Mouse (Mus musculus) forebrain, embryonic 11.5 days (tissue): ENCODE measurements around the gene Fam78a. TPM values are rescaled to one million over a fixed set of nuclear protein-coding genes. Genes with fewer than 3 reads are reported as not detected.

Source experiments
- ATAC-seq: fragments of 200-750 bp; cut with Nextera tagmentation; replicated peaks from 2 replicates; pipeline ENCODE4 v1.8.0; 2017; ENCODE audit warnings: moderate TSS enrichment; ENCODE audit not compliant: low FRiP score
- DNase-seq: peaks from one replicate; pipeline ENCODE4 v3.0.0-alpha.2; 2017; ENCODE audit warnings: low spot score
- H3K27ac ChIP-seq: fragments of 300-500 bp; sonication (generic); 2 replicates; pipeline ENCODE4 v1.5.1; 2014; ENCODE audit warnings: low read depth, low read length
- H3K27me3 ChIP-seq: fragments of 300-500 bp; sonication (generic); 2 replicates; pipeline ENCODE4 v1.6.1; 2014; ENCODE audit warnings: mild to moderate bottlenecking, low read length, mixed read lengths; ENCODE audit not compliant: control insufficient read depth, insufficient read depth
- H3K36me3 ChIP-seq: fragments of 300-500 bp; sonication (generic); 2 replicates; pipeline ENCODE4 v1.6.1; 2014; ENCODE audit warnings: mild to moderate bottlenecking, low read length, moderate library complexity, mixed read lengths; ENCODE audit not compliant: control insufficient read depth, insufficient read depth
- H3K4me1 ChIP-seq: fragments of 300-500 bp; sonication (generic); replicated peaks from 2 replicates; pipeline ENCODE4 v1.6.1; 2014; ENCODE audit warnings: low read length, mixed read lengths; ENCODE audit not compliant: control insufficient read depth, insufficient read depth
- H3K4me2 ChIP-seq: fragments of 300-500 bp; sonication (generic); 2 replicates; pipeline ENCODE4 v1.6.1; 2014; ENCODE audit warnings: low read depth, mild to moderate bottlenecking, low read length, moderate library complexity, mixed read lengths; ENCODE audit not compliant: severe bottlenecking
- H3K4me3 ChIP-seq: fragments of 300-500 bp; sonication (generic); 2 replicates; pipeline ENCODE4 v1.5.1; 2014; ENCODE audit warnings: low read depth, low read length
- H3K9ac ChIP-seq: fragments of 300-500 bp; sonication (generic); 2 replicates; pipeline ENCODE4 v1.6.1; 2014; ENCODE audit warnings: low read length
- H3K9me3 ChIP-seq: fragments of 300-500 bp; sonication (generic); 2 replicates; pipeline ENCODE4 v1.6.1; 2016; ENCODE audit warnings: low read length, mixed read lengths; ENCODE audit not compliant: control insufficient read depth
- WGBS: fragments of 180-500 bp; shearing (Covaris S2); extraction: QIAGEN DNeasy Blood & Tissue Kit; methylation state at CpG from one replicate; pipeline ENCODE4 v1.1.7; 2014; 5-methylcytosine and 5-hydroxymethylcytosine counted together
- polyA plus RNA-seq: library from polyadenylated mRNA; unstranded; fragments of >200 nt; fragmentation: Nextera tagmentation; extraction: Ambion mirVana; gene quantifications from 2 replicates; pipeline ENCODE4 v1.2.1, GENCODE M21; 2014

The Fam78a gene
- polyA plus RNA-seq, 1 experiment from 2014 or later, result 1.5 TPM

DNA sequence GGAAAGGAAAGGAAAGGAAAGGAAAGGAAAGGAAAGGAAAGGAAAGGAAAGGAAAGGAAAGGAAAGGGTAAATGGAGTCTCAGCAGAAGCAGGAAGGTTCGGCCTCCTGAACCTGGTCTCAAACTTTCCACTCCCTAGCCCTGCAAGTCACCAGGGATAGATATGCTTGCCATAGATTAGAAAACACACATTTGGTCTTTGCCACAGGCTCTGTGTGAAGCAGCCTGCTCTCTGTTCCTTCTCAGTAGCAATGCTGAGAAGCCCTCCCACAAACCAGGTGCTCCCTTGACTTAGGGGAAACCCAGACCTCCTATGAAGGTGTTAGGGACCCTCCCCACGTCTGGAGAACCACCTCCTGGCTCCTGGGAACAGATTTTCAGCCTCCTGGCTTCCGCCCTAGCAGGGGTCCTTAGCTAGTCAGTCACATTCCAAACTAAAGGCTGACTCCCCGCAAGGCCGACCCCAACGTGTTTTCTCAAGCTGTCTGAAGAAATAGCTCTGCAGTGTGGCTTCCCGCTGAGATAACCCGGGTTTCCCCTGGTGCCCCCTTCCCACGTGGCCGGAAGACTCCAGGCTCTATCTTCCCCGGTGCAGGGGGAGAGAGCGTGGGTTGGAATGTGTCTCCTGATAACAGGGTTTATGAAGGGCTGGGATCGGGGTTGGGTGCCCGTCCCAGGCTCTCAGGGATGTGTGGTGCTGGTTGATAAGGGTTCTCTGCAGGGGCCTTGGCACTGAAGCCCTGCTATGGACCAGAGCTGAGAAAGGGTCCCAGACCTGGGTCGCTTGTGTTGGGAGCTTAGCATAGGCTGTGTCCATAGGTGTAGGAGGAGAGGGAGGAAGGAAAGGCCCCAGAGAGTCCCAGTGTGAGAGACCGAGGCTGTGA is 43.2 kb upstream of the Fam78a start:
- H3K9ac ChIP-seq, result no peak overlapping the region
- no peaks in the 10 kb centered on the region for H3K9me3 ChIP-seq
- no peaks in the 10 kb centered on the region for H3K36me3 ChIP-seq
- no peak overlapping the region for H3K4me2 ChIP-seq
- H3K27me3 ChIP-seq, result no peaks in the 10 kb centered on the region
- H3K27ac ChIP-seq, result peak overlapping the region; percentile 37; the same call in 1 of the 2 replicates
- H3K4me1 ChIP-seq, result no peaks in the 10 kb centered on the region
- WGBS, result 37% methylated on average over 16 of the region's 16 CpGs
- DNase-seq (no peak), ATAC-seq (0 out of 2 replicates have a peak, but pooled peaks have one; percentile 24)
- no peak overlapping the region for H3K4me3 ChIP-seq

DNA sequence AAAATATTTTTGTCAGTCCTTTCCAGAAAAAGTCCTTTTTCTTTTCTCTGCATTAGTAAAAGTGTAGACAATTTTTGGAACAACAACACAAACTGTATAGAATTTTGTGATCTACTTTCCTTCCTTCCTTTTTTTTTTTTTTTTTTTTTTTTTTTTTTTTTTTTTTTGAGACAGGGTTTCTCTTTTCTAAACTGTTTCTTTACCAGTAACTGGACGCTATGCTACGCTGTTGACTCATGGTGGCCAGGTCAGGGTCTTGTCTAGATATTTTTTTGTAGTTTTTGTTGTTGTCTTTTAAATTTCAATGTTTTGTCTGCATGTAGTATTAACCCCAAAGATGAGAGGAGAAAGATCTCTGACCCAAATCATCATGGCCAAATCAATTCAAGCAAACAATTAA is 37.1 kb upstream of the Fam78a start:
- Histone ChIP-seq H3K4me1 (no peaks in the 10 kb centered on the region), H3K4me3 (no peak overlapping the region), H3K36me3 (no peaks in the 10 kb centered on the region), H3K9me3 (no peaks in the 10 kb centered on the region), H3K27me3 (no peaks in the 10 kb centered on the region), H3K27ac (no peak overlapping the region), H3K9ac (no peak overlapping the region), H3K4me2 (no peak overlapping the region)
- WGBS, result 76% methylated on average over 2 of the region's 2 CpGs
- DNase-seq, result no peak
- no peak for ATAC-seq

DNA sequence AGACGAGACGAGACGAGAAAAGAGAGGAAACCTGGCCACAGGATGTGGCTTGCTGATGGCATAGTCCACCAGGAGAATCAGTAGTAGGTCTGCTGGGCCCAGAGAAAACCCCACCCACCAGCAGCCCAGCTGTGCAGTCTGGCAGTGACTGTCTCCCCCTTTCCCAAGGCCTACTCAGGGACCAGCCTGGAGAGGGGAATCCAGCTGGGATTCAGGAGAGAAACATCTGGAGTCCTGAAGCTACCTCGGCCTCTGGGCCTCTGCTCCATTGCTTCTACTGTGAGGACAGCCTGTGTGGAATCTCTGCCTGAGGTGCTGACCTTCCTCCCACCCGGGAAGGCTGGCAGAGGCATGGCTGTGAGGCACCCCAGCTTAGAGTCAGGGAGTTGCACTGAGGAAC is 36.5 kb upstream of the Fam78a start:
- no peak overlapping the region for H3K9ac ChIP-seq
- ATAC-seq, result no peak
- H3K27ac ChIP-seq, result no peak overlapping the region
- no peaks in the 10 kb centered on the region; the same call in 1 of the 2 replicates for H3K9me3 ChIP-seq
- no peak overlapping the region for H3K4me2 ChIP-seq
- no peak overlapping the region for H3K4me3 ChIP-seq
- no peaks in the 10 kb centered on the region for H3K4me1 ChIP-seq
- no peaks in the 10 kb centered on the region for H3K27me3 ChIP-seq
- no peak for DNase-seq
- no peaks in the 10 kb centered on the region for H3K36me3 ChIP-seq
- 76% methylated on average over 5 of the region's 5 CpGs for WGBS

DNA sequence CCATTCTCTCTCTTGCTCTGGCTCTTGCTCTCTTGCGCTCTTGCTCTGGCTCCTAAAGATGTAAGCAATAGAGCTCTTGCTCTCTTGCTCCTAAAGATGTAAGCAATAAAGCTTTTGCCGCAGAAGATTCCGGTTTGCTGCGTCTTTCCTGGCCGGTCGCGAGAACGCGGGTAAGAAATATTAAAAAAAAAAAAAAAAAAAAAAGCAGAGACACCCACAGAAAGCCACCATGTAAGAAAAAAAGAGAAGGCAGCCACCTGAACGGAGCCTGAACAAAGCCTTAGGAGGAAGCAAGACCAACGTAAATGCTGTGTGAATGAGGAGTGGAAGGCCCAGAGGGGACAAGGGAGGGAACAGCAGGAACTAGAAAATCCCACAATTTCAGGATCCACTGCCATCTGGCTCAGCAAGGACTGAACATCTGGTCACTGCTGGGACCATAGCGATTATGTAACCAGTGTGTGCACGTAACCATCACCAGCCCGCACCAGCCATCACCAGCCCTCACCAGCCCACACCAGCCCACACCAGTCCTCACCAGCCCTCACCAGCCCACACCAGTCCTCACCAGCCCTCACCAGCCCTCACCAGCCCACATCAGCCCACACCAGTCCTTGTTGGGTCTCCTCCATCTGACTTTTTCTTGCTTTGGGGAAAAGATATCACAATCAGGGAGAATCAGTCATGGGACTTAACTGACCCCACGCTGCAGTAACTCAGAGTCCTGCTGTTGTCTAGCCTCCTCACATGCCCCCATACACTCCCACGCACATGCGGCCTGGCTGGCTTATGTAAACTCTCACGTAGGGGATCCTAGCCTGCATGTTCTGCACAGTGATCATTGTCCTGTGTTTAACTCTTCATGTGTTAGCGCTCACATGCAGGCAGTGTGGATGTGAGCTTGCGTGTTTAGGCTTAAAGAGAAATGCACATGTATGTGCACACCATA is 35.4 kb upstream of the Fam78a start:
- Histone ChIP-seq H3K9me3 (no peaks in the 10 kb centered on the region; the same call in 1 of the 2 replicates), H3K9ac (no peak overlapping the region), H3K4me3 (no peak overlapping the region), H3K27me3 (no peaks in the 10 kb centered on the region), H3K36me3 (no peaks in the 10 kb centered on the region), H3K4me2 (no peak overlapping the region), H3K4me1 (no peaks in the 10 kb centered on the region), H3K27ac (no peak overlapping the region)
- WGBS, result 92% methylated on average over 20 of the region's 20 CpGs
- DNase-seq (no peak), ATAC-seq (no peak)

DNA sequence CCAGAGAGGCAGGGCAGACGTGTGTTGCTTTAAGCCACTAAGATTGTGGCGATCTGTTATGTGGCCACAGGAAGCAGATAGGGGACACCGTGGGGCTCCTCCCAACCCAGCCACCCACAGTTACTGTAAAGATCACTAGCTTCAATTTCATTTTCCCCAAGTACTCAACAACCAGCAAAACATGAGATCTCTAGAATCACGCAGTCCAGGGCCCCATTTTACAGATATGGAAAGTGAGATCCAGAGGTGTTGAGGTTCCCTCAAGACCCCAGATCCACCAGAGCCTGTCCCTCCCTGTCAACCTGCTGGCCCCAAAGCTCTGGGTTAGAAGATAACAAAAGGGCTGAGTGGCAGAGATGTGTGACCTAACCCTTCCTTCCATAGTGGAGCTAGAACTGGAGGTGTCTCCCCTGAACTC is 31.2 kb upstream of the Fam78a start:
- H3K27me3 ChIP-seq, result no peaks in the 10 kb centered on the region
- H3K9me3 ChIP-seq, result no peaks in the 10 kb centered on the region; the same call in 1 of the 2 replicates
- H3K27ac ChIP-seq, result no peak overlapping the region
- 95% methylated on average over 4 of the region's 4 CpGs for WGBS
- ATAC-seq (no peak), DNase-seq (no peak)
- H3K4me3 ChIP-seq, result no peak overlapping the region
- H3K9ac ChIP-seq, result no peak overlapping the region
- H3K36me3 ChIP-seq, result no peaks in the 10 kb centered on the region
- no peaks in the 10 kb centered on the region for H3K4me1 ChIP-seq
- H3K4me2 ChIP-seq, result no peak overlapping the region

DNA sequence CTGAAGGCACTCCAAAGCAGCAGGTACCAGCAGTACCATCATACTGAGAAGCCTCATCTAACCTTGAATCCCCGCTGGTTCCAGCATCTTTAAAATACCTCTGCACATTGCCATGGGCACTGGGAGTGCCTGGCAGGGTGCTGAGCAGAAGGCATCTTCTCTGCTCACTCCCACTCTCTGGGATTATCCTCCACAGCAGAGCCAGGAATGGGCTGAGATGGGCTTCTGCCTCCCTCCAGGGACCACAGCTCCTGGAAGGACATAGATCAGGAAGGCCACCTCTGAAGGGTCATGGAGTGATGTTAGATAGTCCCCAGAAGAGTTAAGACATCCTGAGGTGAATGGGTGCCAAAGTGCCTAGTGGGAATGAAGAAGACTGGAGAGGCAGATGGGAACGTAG is 27.9 kb upstream of the Fam78a start:
- Histone ChIP-seq H3K4me3 (no peak overlapping the region), H3K9ac (no peak overlapping the region), H3K4me1 (no peaks in the 10 kb centered on the region), H3K27ac (no peak overlapping the region), H3K36me3 (no peaks in the 10 kb centered on the region), H3K9me3 (no peaks in the 10 kb centered on the region; the same call in 1 of the 2 replicates), H3K4me2 (no peak overlapping the region), H3K27me3 (no peaks in the 10 kb centered on the region)
- WGBS, result 78% methylated on average over 2 of the region's 2 CpGs
- ATAC-seq (no peak), DNase-seq (no peak)

DNA sequence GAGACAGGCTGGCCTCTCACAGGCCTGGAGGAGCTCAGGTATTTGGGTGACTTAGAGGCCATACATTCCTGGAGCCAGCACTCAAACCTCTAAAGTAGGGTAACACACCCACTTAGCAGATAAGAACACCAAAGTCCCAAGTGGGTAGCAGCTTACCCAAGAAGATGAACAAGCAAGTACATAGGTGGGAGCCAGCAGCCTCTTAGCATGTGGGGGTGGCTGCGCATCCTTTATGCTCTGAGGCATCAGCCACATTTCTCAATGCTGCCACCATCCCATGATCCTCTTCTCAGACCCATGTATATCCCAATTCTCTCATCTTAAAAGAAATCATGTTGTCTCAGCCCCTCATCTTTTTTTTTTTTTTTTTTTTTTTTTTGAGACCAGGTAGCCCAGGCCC is 26.6 kb upstream of the Fam78a start:
- H3K9ac ChIP-seq, result no peak overlapping the region
- no peak overlapping the region for H3K27ac ChIP-seq
- WGBS, result 94% methylated on average over 1 of the region's 1 CpGs
- H3K4me2 ChIP-seq, result no peak overlapping the region
- no peaks in the 10 kb centered on the region for H3K27me3 ChIP-seq
- no peaks in the 10 kb centered on the region for H3K36me3 ChIP-seq
- no peaks in the 10 kb centered on the region for H3K9me3 ChIP-seq
- no peak overlapping the region for H3K4me3 ChIP-seq
- DNase-seq (no peak), ATAC-seq (no peak)
- no peaks in the 10 kb centered on the region for H3K4me1 ChIP-seq

DNA sequence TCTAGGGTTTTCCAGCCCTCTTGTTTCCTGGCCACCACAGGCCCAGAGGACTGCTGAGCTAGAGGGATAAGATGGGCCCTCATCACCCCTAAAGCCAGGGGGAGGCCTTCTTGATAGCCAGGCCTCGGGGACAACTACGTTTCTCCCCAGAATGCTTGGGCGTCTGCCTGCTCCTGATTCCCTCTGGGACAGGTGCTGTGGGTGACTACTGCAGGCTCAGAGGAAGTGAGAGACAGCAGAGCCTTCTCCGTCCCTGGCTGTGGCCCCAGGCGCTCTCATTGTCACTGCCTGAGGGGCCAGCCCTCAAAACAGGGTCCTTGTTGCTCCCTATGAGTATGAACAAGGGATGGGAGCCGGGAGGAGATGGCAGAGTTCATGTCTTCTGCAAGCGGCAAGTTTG is 21.3 kb upstream of the Fam78a start:
- no peak overlapping the region for H3K9ac ChIP-seq
- no peak for ATAC-seq
- no peak overlapping the region for H3K4me3 ChIP-seq
- H3K4me2 ChIP-seq, result no peak overlapping the region
- H3K27ac ChIP-seq, result no peak overlapping the region
- WGBS, result 86% methylated on average over 7 of the region's 7 CpGs
- no peaks in the 10 kb centered on the region for H3K27me3 ChIP-seq
- H3K4me1 ChIP-seq, result peaks cover 2% of the 10 kb centered on the region; the same call in 1 of the 2 replicates
- H3K9me3 ChIP-seq, result no peaks in the 10 kb centered on the region
- no peak for DNase-seq
- no peaks in the 10 kb centered on the region for H3K36me3 ChIP-seq
